Mouse (Mus musculus) embryonic fibroblast, embryonic 13.5 days (primary cell): Measurements from ENCODE around the gene Atf6b.

ENCODE experiments used
- CTCF ChIP-seq: IDR thresholded peaks from 2 replicates; pipeline ENCODE4 v1.5.1; 2011; ENCODE audit warnings: mild to moderate bottlenecking, control low read depth, low read length, moderate library complexity, borderline replicate concordance; ENCODE audit not compliant: insufficient read depth
- POLR2A ChIP-seq: IDR thresholded peaks from 2 replicates; pipeline ENCODE4 v1.6.1; 2011; ENCODE audit warnings: low read depth, mild to moderate bottlenecking, control low read depth, low read length, moderate library complexity

GRCm38 (mm10) chr17:34604511-34605237 is 42.3 kb upstream of the Atf6b start:
- TF ChIP-seq POLR2A (peak; percentile 48; the same call in 1 of the 2 replicates), CTCF (no peak)
